Mouse (Mus musculus) limb, embryonic 14.5 days (tissue): Measurements from ENCODE around the gene Myo10. TPM values are rescaled to one million over a fixed set of nuclear protein-coding genes. Genes with fewer than 3 reads are reported as not detected.

ENCODE experiments used
- ATAC-seq: fragments of 200-750 bp; cut with Nextera tagmentation; 2 replicates; pipeline ENCODE4 v1.8.0; 2017; ENCODE audit warnings: low read depth, moderate number of reproducible peaks, moderate TSS enrichment; ENCODE audit not compliant: low FRiP score
- DNase-seq: peaks from one replicate; pipeline ENCODE4 v3.0.0-alpha.2; 2015; ENCODE audit warnings: low spot score
- H3K27ac ChIP-seq: fragments of 300-500 bp; sonication (generic); replicated peaks from 2 replicates; pipeline ENCODE4 v1.5.1; 2014; ENCODE audit warnings: low read depth, mild to moderate bottlenecking, low read length, moderate library complexity, mixed read lengths
- H3K27me3 ChIP-seq: fragments of 300-500 bp; sonication (generic); 2 replicates; pipeline ENCODE4 v1.6.1; 2014; ENCODE audit warnings: low read length, mixed read lengths; ENCODE audit not compliant: control insufficient read depth, insufficient read depth
- H3K36me3 ChIP-seq: fragments of 300-500 bp; sonication (generic); 2 replicates; pipeline ENCODE4 v1.6.1; 2014; ENCODE audit warnings: mild to moderate bottlenecking, low read length, moderate library complexity, mixed read lengths; ENCODE audit not compliant: control insufficient read depth, insufficient read depth
- H3K4me1 ChIP-seq: fragments of 300-500 bp; sonication (generic); 2 replicates; pipeline ENCODE4 v1.6.1; 2014; ENCODE audit warnings: antibody characterized with exemption, low read length, mixed read lengths; ENCODE audit not compliant: control insufficient read depth, insufficient read depth
- H3K4me2 ChIP-seq: fragments of 300-500 bp; sonication (generic); replicated peaks from 2 replicates; pipeline ENCODE4 v1.6.1; 2014; ENCODE audit warnings: low read depth, mild to moderate bottlenecking, low read length, moderate library complexity; ENCODE audit not compliant: severe bottlenecking
- H3K4me3 ChIP-seq: fragments of 300-500 bp; sonication (generic); replicated peaks from 2 replicates; pipeline ENCODE4 v1.5.1; 2014; ENCODE audit warnings: low read length
- H3K9ac ChIP-seq: fragments of 300-500 bp; sonication (generic); 2 replicates; pipeline ENCODE4 v1.6.1; 2014; ENCODE audit warnings: mild to moderate bottlenecking, low read depth, low read length, moderate library complexity; ENCODE audit not compliant: severe bottlenecking
- H3K9me3 ChIP-seq: fragments of 300-500 bp; sonication (generic); 2 replicates; pipeline ENCODE4 v1.6.1; 2016; ENCODE audit warnings: low read length; ENCODE audit not compliant: control insufficient read depth
- POLR2A ChIP-seq: fragments of 200-500 bp; IDR thresholded peaks from 2 replicates; pipeline ENCODE4 v1.8.0; 2012; ENCODE audit warnings: inconsistent platforms, mild to moderate bottlenecking, moderate library complexity, borderline replicate concordance; ENCODE audit not compliant: insufficient read depth, insufficient read length; ENCODE audit errors: extremely low read depth
- WGBS: fragments of 180-500 bp; shearing (Covaris S2); extraction: QIAGEN DNeasy Blood & Tissue Kit; methylation state at CpG from one replicate; pipeline ENCODE4 v1.1.7; 2014; 5-methylcytosine and 5-hydroxymethylcytosine counted together
- polyA plus RNA-seq, 2 experiments: library from polyadenylated mRNA; depleted of rRNA in 1 of 2; stranded (reverse) in 1 of 2; unstranded in 1 of 2; fragments of >200 nt; fragmentation: Nextera tagmentation in 1 of 2; extraction: Ambion mirVana in 1 of 2; gene quantifications; 2 replicates each; pipeline versions ENCODE4 v1.2.1 to v1.2.3; 2012 to 2014

Gene Myo10
- polyA plus RNA-seq, 2 experiments = 26.9 to 28.8 TPM

GRCm38 (mm10) chr15:25669283-25670247, 47.2 kb downstream of the Myo10 start:
- H3K4me3 ChIP-seq = no peak overlapping the region
- peaks cover 15% of the 10 kb centered on the region for H3K4me1 ChIP-seq
- H3K36me3 ChIP-seq = peaks cover 10% of the 10 kb centered on the region
- no peak overlapping the region for H3K27ac ChIP-seq
- H3K9ac ChIP-seq = no peak overlapping the region
- ATAC-seq = peak; percentile 65; the same call in 1 of the 2 replicates
- H3K27me3 ChIP-seq = no peaks in the 10 kb centered on the region
- WGBS = 33% methylated on average over 16 of the region's 16 CpGs
- DNase-seq = peak; percentile 45
- TF ChIP-seq POLR2A = no peak
- H3K4me2 ChIP-seq = no peak overlapping the region
- H3K9me3 ChIP-seq = no peaks in the 10 kb centered on the region

GRCm38 (mm10) chr15:25673231-25673980, 51.1 kb downstream of the Myo10 start:
- Histone ChIP-seq H3K9me3 (no peaks in the 10 kb centered on the region), H3K4me2 (no peak overlapping the region), H3K9ac (no peak overlapping the region), H3K27me3 (no peaks in the 10 kb centered on the region), H3K4me1 (peaks cover 36% of the 10 kb centered on the region), H3K27ac (no peak overlapping the region), H3K36me3 (no peaks in the 10 kb centered on the region; the same call in 1 of the 2 replicates), H3K4me3 (no peak overlapping the region)
- DNase-seq (no peak), ATAC-seq (0 out of 2 replicates have a peak, but pooled peaks have one; percentile 7)
- WGBS = 36% methylated on average over 6 of the region's 6 CpGs
- TF ChIP-seq POLR2A = no peak

- Histone ChIP-seq H3K36me3 (no peaks in the 10 kb centered on the region), H3K9ac (no peak overlapping the region), H3K4me2 (no peak overlapping the region), H3K9me3 (no peaks in the 10 kb centered on the region), H3K27ac (no peak overlapping the region), H3K4me1 (peaks cover 45% of the 10 kb centered on the region), H3K27me3 (no peaks in the 10 kb centered on the region), H3K4me3 (no peak overlapping the region)
- no peak for ATAC-seq
- no peak for TF ChIP-seq POLR2A
- 80% methylated on average over 17 of the region's 17 CpGs for WGBS
- DNase-seq = no peak
Measured at GRCm38 (mm10) chr15:25674099-25674931, 52.0 kb downstream of the Myo10 start.

GRCm38 (mm10) chr15:25674932-25675250, 52.6 kb downstream of the Myo10 start:
- Histone ChIP-seq H3K4me2 (no peak overlapping the region), H3K27ac (no peak overlapping the region), H3K36me3 (no peaks in the 10 kb centered on the region), H3K9me3 (no peaks in the 10 kb centered on the region), H3K9ac (no peak overlapping the region), H3K27me3 (no peaks in the 10 kb centered on the region), H3K4me1 (peaks cover 47% of the 10 kb centered on the region), H3K4me3 (no peak overlapping the region)
- DNase-seq (no peak), ATAC-seq (no peak)
- no peak for TF ChIP-seq POLR2A
- 81% methylated on average over 4 of the region's 4 CpGs for WGBS

GRCm38 (mm10) chr15:25675359-25675758, 53.0 kb downstream of the Myo10 start:
- Histone ChIP-seq H3K4me3 (no peak overlapping the region), H3K27me3 (no peaks in the 10 kb centered on the region), H3K36me3 (no peaks in the 10 kb centered on the region), H3K9ac (no peak overlapping the region), H3K4me2 (no peak overlapping the region), H3K27ac (no peak overlapping the region), H3K9me3 (no peaks in the 10 kb centered on the region), H3K4me1 (peaks cover 47% of the 10 kb centered on the region)
- DNase-seq (no peak), ATAC-seq (no peak)
- 94% methylated on average over 11 of the region's 11 CpGs for WGBS
- no peak for TF ChIP-seq POLR2A
